Mouse (Mus musculus): ENCODE data around the gene Sntb2. TPM values are rescaled to one million over a fixed set of nuclear protein-coding genes. Genes with fewer than 3 reads are reported as not detected.

The Sntb2 gene
- polyA plus RNA-seq, 1 experiment = 10.4 TPM

- TF ChIP-seq POLR2A (IDR thresholded peaks at IDR 0.05; ENCODE audit: low read depth, low read length) (no peak), CTCF (conservative IDR thresholded peaks at IDR 0.05; ENCODE audit: insufficient read depth, insufficient read length, low read depth, low read length) (no peak)
- DNase-seq = no peak
- Histone ChIP-seq H3K27ac (ENCODE audit: insufficient read depth, low read depth, low read length) (peak overlapping the region; percentile 48), H3K36me3 (ENCODE audit: control insufficient read depth, insufficient read depth, low read length) (no peaks in the 10 kb centered on the region), H3K27me3 (replicated peaks; ENCODE audit: control insufficient read depth, insufficient read depth, low read length) (no peaks in the 10 kb centered on the region), H3K4me1 (ENCODE audit: control insufficient read depth, insufficient read depth, low read length) (peaks cover 20% of the 10 kb centered on the region; the same call in 1 of the 2 replicates), H3K4me3 (ENCODE audit: insufficient read depth, low read depth, low read length) (no peak overlapping the region)
- WGBS = 70% methylated on average over 5 of the region's 5 CpGs
Measured at GRCm38 (mm10) chr8:106929921-106930320, 5.6 kb upstream of the Sntb2 start.

- Histone ChIP-seq H3K36me3 (ENCODE audit: control insufficient read depth, insufficient read depth, low read length) (no peaks in the 10 kb centered on the region), H3K4me1 (ENCODE audit: control insufficient read depth, insufficient read depth, low read length) (peaks cover 28% of the 10 kb centered on the region), H3K27ac (ENCODE audit: insufficient read depth, low read depth, low read length) (peak overlapping the region; percentile 39), H3K4me3 (ENCODE audit: insufficient read depth, low read depth, low read length) (0 out of 2 replicates have a peak overlapping the region, but pooled peaks have one; percentile 9), H3K27me3 (replicated peaks; ENCODE audit: control insufficient read depth, insufficient read depth, low read length) (no peaks in the 10 kb centered on the region)
- peak; percentile 60 for DNase-seq
- WGBS = 13% methylated on average over 22 of the region's 22 CpGs
- no peak for TF ChIP-seq CTCF (conservative IDR thresholded peaks at IDR 0.05; ENCODE audit: insufficient read depth, insufficient read length, low read depth, low read length)
Measured at GRCm38 (mm10) chr8:106932376-106933065, 3.0 kb upstream of the Sntb2 start.

- H3K27me3 ChIP-seq (replicated peaks; ENCODE audit: control insufficient read depth, insufficient read depth, low read length) = no peaks in the 10 kb centered on the region
- H3K4me1 ChIP-seq (ENCODE audit: control insufficient read depth, insufficient read depth, low read length) = peaks cover 37% of the 10 kb centered on the region
- H3K4me3 ChIP-seq (ENCODE audit: insufficient read depth, low read depth, low read length) = no peak overlapping the region
- no peak for TF ChIP-seq CTCF (conservative IDR thresholded peaks at IDR 0.05; ENCODE audit: insufficient read depth, insufficient read length, low read depth, low read length)
- no peak for TF ChIP-seq POLR2A (IDR thresholded peaks at IDR 0.05; ENCODE audit: low read depth, low read length)
- no peak for DNase-seq
- H3K27ac ChIP-seq (ENCODE audit: insufficient read depth, low read depth, low read length) = no peak overlapping the region
- 97% methylated on average over 4 of the region's 4 CpGs for WGBS
- H3K36me3 ChIP-seq (ENCODE audit: control insufficient read depth, insufficient read depth, low read length) = no peaks in the 10 kb centered on the region
Measured at GRCm38 (mm10) chr8:106933506-106934143, 1.9 kb upstream of the Sntb2 start.

- Histone ChIP-seq H3K27me3 (replicated peaks; ENCODE audit: control insufficient read depth, insufficient read depth, low read length) (no peaks in the 10 kb centered on the region), H3K4me1 (ENCODE audit: control insufficient read depth, insufficient read depth, low read length) (peaks cover 38% of the 10 kb centered on the region), H3K36me3 (ENCODE audit: control insufficient read depth, insufficient read depth, low read length) (no peaks in the 10 kb centered on the region), H3K4me3 (ENCODE audit: insufficient read depth, low read depth, low read length) (no peak overlapping the region), H3K27ac (ENCODE audit: insufficient read depth, low read depth, low read length) (no peak overlapping the region)
- DNase-seq = no peak
- no peak for TF ChIP-seq POLR2A (IDR thresholded peaks at IDR 0.05; ENCODE audit: low read depth, low read length)
- no peak for TF ChIP-seq CTCF (conservative IDR thresholded peaks at IDR 0.05; ENCODE audit: insufficient read depth, insufficient read length, low read depth, low read length)
- WGBS = 85% methylated on average over 16 of the region's 16 CpGs
Measured at GRCm38 (mm10) chr8:106934226-106934977, 1.1 kb upstream of the Sntb2 start.

DNA sequence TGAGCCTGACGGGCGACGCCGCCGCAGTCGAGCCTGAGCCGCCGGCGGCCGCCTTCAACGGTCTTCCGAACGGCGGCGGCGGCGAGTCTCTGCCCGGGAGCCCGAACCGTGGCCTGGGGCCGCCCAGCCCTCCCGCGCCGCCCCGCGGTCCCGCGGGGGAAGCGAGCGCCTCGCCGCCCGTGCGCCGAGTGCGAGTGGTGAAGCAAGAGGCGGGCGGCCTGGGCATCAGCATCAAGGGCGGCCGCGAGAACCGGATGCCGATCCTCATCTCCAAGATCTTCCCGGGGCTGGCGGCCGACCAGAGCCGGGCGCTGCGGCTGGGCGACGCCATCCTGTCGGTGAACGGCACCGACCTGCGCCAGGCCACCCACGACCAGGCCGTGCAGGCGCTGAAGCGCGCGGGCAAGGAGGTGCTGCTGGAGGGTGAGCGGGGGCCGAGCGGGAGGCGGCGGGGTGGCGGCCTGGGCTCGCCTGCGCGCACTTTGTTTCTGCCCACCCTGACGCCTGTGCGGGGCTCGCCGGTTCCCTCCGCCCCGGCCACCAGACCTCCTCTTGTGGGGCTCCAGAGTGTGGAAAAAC is 438 bp downstream of the Sntb2 start:
- TF ChIP-seq CTCF (conservative IDR thresholded peaks at IDR 0.05; ENCODE audit: insufficient read depth, insufficient read length, low read depth, low read length) (no peak), POLR2A (IDR thresholded peaks at IDR 0.05; ENCODE audit: low read depth, low read length) (no peak)
- 1% methylated on average over 75 of the region's 76 CpGs for WGBS
- DNase-seq = peak; percentile 72
- H3K27ac ChIP-seq (ENCODE audit: insufficient read depth, low read depth, low read length) = peak overlapping the region; percentile 79
- peaks cover 43% of the 10 kb centered on the region for H3K4me1 ChIP-seq (ENCODE audit: control insufficient read depth, insufficient read depth, low read length)
- H3K27me3 ChIP-seq (replicated peaks; ENCODE audit: control insufficient read depth, insufficient read depth, low read length) = no peaks in the 10 kb centered on the region
- no peaks in the 10 kb centered on the region for H3K36me3 ChIP-seq (ENCODE audit: control insufficient read depth, insufficient read depth, low read length)
- H3K4me3 ChIP-seq (ENCODE audit: insufficient read depth, low read depth, low read length) = peak overlapping the region; percentile 92

GRCm38 (mm10) chr8:106936478-106937051 is 1.0 kb downstream of the Sntb2 start:
- H3K4me1 ChIP-seq (ENCODE audit: control insufficient read depth, insufficient read depth, low read length) = peaks cover 46% of the 10 kb centered on the region
- H3K4me3 ChIP-seq (ENCODE audit: insufficient read depth, low read depth, low read length) = peak overlapping the region; percentile 92
- peak; percentile 94 for DNase-seq
- peak overlapping the region; percentile 79 for H3K27ac ChIP-seq (ENCODE audit: insufficient read depth, low read depth, low read length)
- TF ChIP-seq CTCF (conservative IDR thresholded peaks at IDR 0.05; ENCODE audit: insufficient read depth, insufficient read length, low read depth, low read length) (no peak), POLR2A (IDR thresholded peaks at IDR 0.05; ENCODE audit: low read depth, low read length) (no peak)
- no peaks in the 10 kb centered on the region for H3K27me3 ChIP-seq (replicated peaks; ENCODE audit: control insufficient read depth, insufficient read depth, low read length)
- WGBS = under 1% methylated on average over 26 of the region's 26 CpGs
- no peaks in the 10 kb centered on the region for H3K36me3 ChIP-seq (ENCODE audit: control insufficient read depth, insufficient read depth, low read length)
